Mouse (Mus musculus) heart, postnatal 36 days (tissue): ENCODE data around the gene Dnajb11. TPM values are rescaled to one million over a fixed set of nuclear protein-coding genes. Genes with fewer than 3 reads are reported as not detected.
A peak's percentile ranks its signal among the peaks of the same experiment; 100 is the strongest.

Experiments
- DNase-seq, 2 experiments: peaks; one replicate each; pipeline ENCODE4 v3.0.0; 2021 to 2022
- intact Hi-C: fragments of 180-260 bp; cut with DNase I; formaldehyde crosslinking; loops from one replicate; pipeline ENCODE4 v1.15.1; 2025
- total RNA-seq, 2 experiments: library from RNA; stranded (reverse); gene quantifications; 2 replicates each; pipeline ENCODE4 v1.2.3; 2021

Dnajb11 gene
- total RNA-seq, 2 experiments from 2014 or later = 54.0 to 62.9 TPM

- peak; percentile 17 to 33 for DNase-seq
- intact Hi-C loops = no loop called here
Observed at GRCm38 (mm10) chr16:22919971-22920854, 62.6 kb downstream of the Dnajb11 start.

- DNase-seq = no peak
- intact Hi-C loops = no loop called here
Observed at GRCm38 (mm10) chr16:22921761-22922160, 64.1 kb downstream of the Dnajb11 start.

- intact Hi-C loops = no loop called here
- no peak for DNase-seq
Observed at GRCm38 (mm10) chr16:22922433-22922832, 64.8 kb downstream of the Dnajb11 start.

Other genes starting within 250 kb of the Dnajb11 start
- gene Dgkg, start 200.6 kb upstream of the Dnajb11 start, total RNA-seq = under 1 TPM; 0.41 to 0.42 TPM
- gene Crygs, start 46.3 kb upstream of the Dnajb11 start, total RNA-seq = not detected
- 10 to 100 TPM; 10.9 to 11.2 TPM for gene Tbccd1, start 176 bp upstream of the Dnajb11 start, total RNA-seq
- 10 to 100 TPM in 1 of 2 experiments, 1 to 10 TPM in 1; 9.1 to 10.1 TPM for gene Ahsg, start 33.4 kb downstream of the Dnajb11 start, total RNA-seq
- gene Fetub, start 60.5 kb downstream of the Dnajb11 start, total RNA-seq = under 1 TPM; 0.28 to 0.35 TPM
- gene Hrg, start 93.2 kb downstream of the Dnajb11 start, total RNA-seq = not detected
- gene Kng2, start 171.6 kb downstream of the Dnajb11 start, total RNA-seq = not detected
- not detected for gene Kng1, start 200.0 kb downstream of the Dnajb11 start, total RNA-seq
- 100 to 1,000 TPM; 379 to 387 TPM for gene Eif4a2, start 249.6 kb downstream of the Dnajb11 start, total RNA-seq